Mouse (Mus musculus): ENCODE measurements at regions not wholly inside any gene's neighbourhood (a gene's known extent, or its start where the extent isn't known, plus 50 kb on each side); places are given as distances from the start of the nearest gene placed in this dataset.

- no peak for TF ChIP-seq USF1 (IDR thresholded peaks at IDR 0.05; ENCODE audit: low read depth)
- TF ChIP-seq E2F4 (IDR thresholded peaks at IDR 0.05; ENCODE audit: insufficient read depth), result no peak
- no peak for TF ChIP-seq CEBPB (IDR thresholded peaks at IDR 0.05; ENCODE audit: insufficient read depth, poor library complexity, severe bottlenecking)
- TF ChIP-seq MAX (IDR thresholded peaks at IDR 0.05; ENCODE audit: low read depth), result no peak
- no peak for TF ChIP-seq POLR2A (IDR thresholded peaks at IDR 0.05; ENCODE audit: insufficient read length, low read depth)
- no peak for TF ChIP-seq TCF12 (IDR thresholded peaks at IDR 0.05; ENCODE audit: insufficient read depth, poor library complexity, severe bottlenecking)
- TF ChIP-seq POLR2AphosphoS2 (IDR thresholded peaks at IDR 0.05; ENCODE audit: insufficient read length, low read depth), result no peak
- no peak for TF ChIP-seq TCF3 (IDR thresholded peaks at IDR 0.05; ENCODE audit: insufficient read length, low read depth)
- TF ChIP-seq REST (IDR thresholded peaks at IDR 0.05; ENCODE audit: insufficient read depth, insufficient read length), result no peak
- TF ChIP-seq MYOG (IDR thresholded peaks at IDR 0.05; ENCODE audit: control insufficient read depth in 1 of 3, insufficient read depth in 1 of 3, insufficient read length in 2 of 3, low read depth in 2 of 3), result no peak
- TF ChIP-seq MYOD1 (IDR thresholded peaks at IDR 0.05; ENCODE audit: control insufficient read depth in 1 of 3, insufficient read length in 2 of 3, low read depth in 2 of 3), result no peak
- no peak for TF ChIP-seq SRF (IDR thresholded peaks at IDR 0.05; ENCODE audit: control insufficient read depth, insufficient read length, low read depth)
Measured at GRCm38 (mm10) chr13:16261145-16261544, 249.5 kb downstream of the Inhba start.
